In the genomic region with DNA sequence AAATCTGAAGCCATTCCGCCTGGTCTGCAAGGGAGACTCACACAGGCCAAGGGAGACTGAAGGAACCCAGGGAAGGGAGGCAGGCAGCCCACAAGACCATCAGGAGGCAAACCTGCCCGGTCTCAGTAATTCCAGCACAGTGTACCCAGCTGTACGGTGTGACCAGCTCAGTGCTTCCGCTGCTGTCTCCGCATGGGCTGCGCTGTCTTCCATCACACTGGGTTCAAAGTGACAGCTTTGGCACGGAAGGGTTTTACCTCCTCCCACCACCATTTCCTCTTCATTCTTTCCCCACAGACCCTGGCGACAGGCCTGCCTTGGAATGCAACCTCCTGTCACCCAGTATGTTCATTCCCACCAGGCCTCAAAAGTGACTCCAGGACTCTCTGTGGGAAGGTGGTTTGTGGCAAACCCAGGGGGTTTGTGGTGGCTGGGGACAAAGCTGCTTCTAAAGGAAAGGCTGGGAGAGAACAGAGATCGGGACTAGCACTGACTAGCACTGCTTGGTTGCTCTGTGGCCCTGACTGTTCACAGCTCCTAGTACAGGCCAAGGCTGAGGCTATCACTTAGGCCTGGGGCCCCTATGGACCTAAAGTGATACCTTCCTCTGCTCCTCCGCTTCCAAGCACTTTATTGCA, we compare ENCODE assay signal across 10 mouse cellular contexts.
DNase-seq lines count a peak whose midpoint lies in the region; ATAC-seq lines count a peak whose summit lies in the region.
"Had no signal": no experiment of that assay in that cellular context is flagged by ENCODE, and none has a peak within 500 bp of the region (broad histone marks: within the 10 kb centered on the region; RNA-seq: fewer than 3 reads in every experiment).

No protein-coding gene starts in this region.

- no peak overlapping the region for H3K9ac ChIP-seq in hindbrain, embryonic 13.5 days
- H3K9ac ChIP-seq in kidney, embryonic 16.5 days (replicated peaks; ENCODE audit: low read length), result no peak overlapping the region

- ATAC-seq in hindbrain, embryonic 13.5 days (ENCODE audit: low FRiP score), result peak; percentile 71
- ATAC-seq in frontal cortex, adult (ENCODE audit: low TSS enrichment), result no peak
- ATAC-seq in kidney, embryonic 16.5 days (ENCODE audit: low FRiP score, low TSS enrichment), result no peak

- peak overlapping the region; percentile 54; the same call in 1 of the 2 replicates for H3K27ac ChIP-seq in embryonic facial prominence, embryonic 10.5 days (replicated peaks)
- H3K27ac ChIP-seq in hindbrain, embryonic 13.5 days, result no peak overlapping the region
- H3K27ac ChIP-seq in kidney, embryonic 16.5 days (ENCODE audit: low read length), result no peak overlapping the region

- 0 out of 2 replicates have a peak, but pooled peaks cover 13% of the 10 kb centered on the region for H3K27me3 ChIP-seq in embryonic facial prominence, embryonic 10.5 days (replicated peaks; ENCODE audit: low read depth, poor library complexity, severe bottlenecking)
- H3K27me3 ChIP-seq in hindbrain, embryonic 13.5 days, result no peaks in the 10 kb centered on the region
- no peaks in the 10 kb centered on the region for H3K27me3 ChIP-seq in kidney, embryonic 16.5 days (ENCODE audit: insufficient read depth, low read length)
- H3K27me3 ChIP-seq: CH12.LX had no signal

- DNase-seq in kidney, postnatal 4 days, result peak; percentile 21 to 24
- DNase-seq in kidney, adult 9 months, result no peak
- peak; percentile 48 for DNase-seq in embryonic facial prominence, embryonic 10.5 days (ENCODE audit: low spot score)
- DNase-seq in mesoderm, embryonic 11.5 days (ENCODE audit: low read depth, low spot score), result peak; percentile 13
- no peak for DNase-seq in spleen, postnatal 4 days (ENCODE audit: low spot score in 2 of 2)
- DNase-seq: adrenal gland, adult 2 months had no signal

- no peaks in the 10 kb centered on the region for H3K36me3 ChIP-seq in embryonic facial prominence, embryonic 10.5 days (replicated peaks)
- H3K36me3 ChIP-seq in hindbrain, embryonic 13.5 days, result no peaks in the 10 kb centered on the region
- no peaks in the 10 kb centered on the region for H3K36me3 ChIP-seq in kidney, embryonic 16.5 days (ENCODE audit: insufficient read depth, low read length)

- peaks cover 14% of the 10 kb centered on the region for H3K4me1 ChIP-seq in embryonic facial prominence, embryonic 10.5 days
- H3K4me1 ChIP-seq in hindbrain, embryonic 13.5 days (replicated peaks), result peaks cover 5% of the 10 kb centered on the region; the same call in 1 of the 2 replicates
- peaks cover 6% of the 10 kb centered on the region; the same call in 1 of the 2 replicates for H3K4me1 ChIP-seq in kidney, embryonic 16.5 days (ENCODE audit: insufficient read depth, low read length)

- 67% methylated on average over 10 of the region's 10 CpGs for whole genome bisulfite sequencing in embryonic facial prominence, embryonic 10.5 days
- WGBS in hindbrain, embryonic 13.5 days, result 47% methylated on average over 10 of the region's 10 CpGs
- 54% methylated on average over 10 of the region's 10 CpGs for WGBS in kidney, embryonic 16.5 days

- H3K9me3 ChIP-seq in embryonic facial prominence, embryonic 10.5 days, result no peaks in the 10 kb centered on the region
- no peaks in the 10 kb centered on the region for H3K9me3 ChIP-seq in hindbrain, embryonic 13.5 days
- no peaks in the 10 kb centered on the region for H3K9me3 ChIP-seq in kidney, embryonic 16.5 days (ENCODE audit: low read length)

- H3K4me2 ChIP-seq in hindbrain, embryonic 13.5 days, result no peak overlapping the region
- no peak overlapping the region for H3K4me2 ChIP-seq in kidney, embryonic 16.5 days (replicated peaks; ENCODE audit: low read depth, low read length)

- H3K4me3 ChIP-seq in embryonic facial prominence, embryonic 10.5 days, result no peak overlapping the region
- no peak overlapping the region for H3K4me3 ChIP-seq in hindbrain, embryonic 13.5 days
- H3K4me3 ChIP-seq in kidney, embryonic 16.5 days (ENCODE audit: low read length), result no peak overlapping the region

Comparison
In these comparisons a context has a peak if more than half of its experiments do, and no peak if none do; other contexts are left out.
1. DNase-seq: peak in kidney, postnatal 4 days (2 of 2), embryonic facial prominence, embryonic 10.5 days (single experiment) and mesoderm, embryonic 11.5 days (single experiment); none in kidney, adult 9 months (single experiment) and spleen, postnatal 4 days (0 of 2).